Mouse (Mus musculus) testis, postnatal 10 days (tissue): Measurements from ENCODE around the gene AC141477.1.

Source experiments
- DNase-seq: peaks from one replicate; pipeline ENCODE4 v3.0.0; 2021; ENCODE audit warnings: low spot score

The AC141477.1 gene

DNA sequence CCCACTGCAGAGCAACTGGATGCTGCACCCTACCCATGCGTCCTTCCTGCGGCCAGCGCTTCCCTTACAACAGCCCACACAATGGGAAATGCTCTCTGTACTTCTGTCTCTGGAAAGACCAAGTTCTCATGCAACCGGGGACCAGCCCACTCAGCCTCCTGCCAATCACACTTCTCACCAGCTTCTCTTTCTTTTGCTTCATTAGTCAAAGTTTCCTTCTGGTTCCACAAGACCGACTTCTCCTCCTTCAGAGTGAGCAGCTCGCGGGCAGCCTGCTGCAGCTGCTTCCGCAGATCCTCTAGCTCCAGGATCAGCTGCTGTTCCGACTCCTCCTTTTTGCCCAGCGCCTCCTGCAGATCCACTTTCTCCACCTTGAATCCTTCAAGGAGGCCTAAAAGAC, 31.7 kb downstream of the AC141477.1 start:
- no peak for DNase-seq

DNA sequence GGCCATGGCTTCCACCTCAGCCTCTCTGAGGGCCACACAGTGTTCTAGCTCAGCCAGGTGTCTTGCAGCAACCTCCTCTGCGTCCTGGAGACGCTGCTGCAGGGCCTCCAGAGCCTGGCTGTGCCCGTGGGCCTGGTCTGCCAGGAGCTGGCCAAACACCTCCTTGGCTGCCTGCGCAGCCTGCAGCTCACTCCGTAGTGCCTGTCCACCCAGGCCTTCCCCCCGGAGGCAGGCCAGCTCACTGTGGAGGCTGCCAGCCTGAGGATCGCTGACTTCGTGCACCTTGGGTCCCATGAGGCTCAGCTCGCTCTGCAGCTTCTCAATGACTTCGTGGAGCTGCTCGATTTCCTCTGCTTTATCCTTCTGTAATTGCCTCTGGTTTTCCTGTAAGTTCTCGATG, 47.6 kb downstream of the AC141477.1 start:
- DNase-seq = no peak

DNA sequence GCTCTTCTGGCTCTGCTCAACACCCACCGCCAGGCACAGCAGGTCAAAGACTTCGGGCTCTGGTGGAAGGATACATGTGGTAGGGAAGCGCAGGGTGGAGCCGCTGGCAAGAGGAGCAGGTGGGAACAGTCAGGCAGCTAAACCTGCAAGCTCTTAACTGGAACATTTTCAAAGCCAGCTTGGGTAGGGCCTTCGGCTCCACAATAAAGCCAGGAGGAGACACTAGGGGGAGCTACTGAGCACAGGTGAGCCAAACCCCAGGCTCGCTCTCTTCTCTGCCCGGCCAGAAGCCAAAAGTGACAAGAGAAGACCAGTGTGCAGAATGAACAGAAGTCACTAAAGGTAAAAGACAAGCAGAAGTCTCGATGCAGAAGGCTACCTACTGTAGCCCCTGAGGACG, 48.5 kb downstream of the AC141477.1 start:
- no peak for DNase-seq

DNA sequence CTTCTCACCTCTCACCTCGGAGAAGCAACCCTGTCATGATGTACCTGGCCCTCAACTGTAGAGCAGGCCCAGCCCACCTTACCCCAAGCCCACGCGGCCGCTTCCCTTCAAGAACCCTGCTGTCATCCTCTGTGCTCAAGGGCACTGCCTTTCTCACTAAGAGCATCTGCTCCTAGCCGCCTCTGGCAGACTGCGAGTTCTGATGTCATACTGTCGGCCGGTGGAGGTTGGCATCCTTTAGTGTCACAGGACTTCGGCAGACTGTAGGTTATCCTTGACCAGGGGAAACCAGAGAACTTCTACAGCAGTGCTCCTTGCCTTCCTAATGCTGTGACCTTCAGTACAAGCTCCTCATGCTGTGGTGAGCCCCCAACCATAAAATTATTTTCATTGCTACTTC, 49.1 kb downstream of the AC141477.1 start:
- no peak for DNase-seq
